Mouse (Mus musculus) megakaryocyte, embryonic 14.5 days (primary cell): Measurements from ENCODE around the gene Eef1g.

ENCODE experiments used
- FLI1 ChIP-seq: IDR thresholded peaks from 2 replicates; pipeline ENCODE4 v1.6.1; 2012; ENCODE audit warnings: low read length, inconsistent platforms, mixed read lengths
- GATA1 ChIP-seq: IDR thresholded peaks from 3 replicates; pipeline ENCODE4 v1.6.1; 2012; ENCODE audit warnings: mixed read lengths, low read length, inconsistent platforms, borderline replicate concordance

DNA sequence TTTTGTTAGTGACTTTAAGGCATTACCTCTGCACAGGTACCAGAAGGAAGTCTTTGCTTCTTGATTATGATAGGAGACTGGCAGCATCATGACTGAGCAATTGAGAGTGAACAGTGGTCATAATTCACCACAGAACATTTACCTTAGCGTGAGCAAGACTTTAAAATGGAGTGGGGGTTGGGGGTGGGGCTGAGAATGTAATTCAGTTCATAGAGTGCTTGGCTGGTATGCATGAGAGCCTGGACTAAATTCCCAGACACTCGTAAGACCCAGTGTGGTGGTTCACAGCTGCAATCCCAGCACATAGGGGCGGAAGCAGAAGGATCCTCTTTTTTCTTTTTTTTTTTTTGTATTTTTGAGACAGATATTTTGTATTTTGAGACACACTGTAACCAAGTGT is 52.5 kb downstream of the Eef1g start:
- TF ChIP-seq GATA1 (no peak), FLI1 (no peak)
